Mouse (Mus musculus) gastrocnemius, postnatal 36 days (tissue): ENCODE measurements around the gene Kmt2e. TPM values are rescaled to one million over a fixed set of nuclear protein-coding genes. Genes with fewer than 3 reads are reported as not detected.
"Not testable (repeated sequence)": the region's sequence is repeated elsewhere in the genome, so short reads cannot be mapped to it uniquely, and the experiment has no call there.

Source experiments
- DNase-seq, 2 experiments: peaks; one replicate each; pipeline ENCODE4 v3.0.0; 2022
- intact Hi-C: fragments of 180-260 bp; cut with DNase I; formaldehyde crosslinking; loops from one replicate; pipeline ENCODE4 v1.15.1; 2025
- total RNA-seq, 2 experiments: library from RNA; stranded (reverse); gene quantifications; 2 replicates each; pipeline ENCODE4 v1.2.3; 2021

The Kmt2e gene
- total RNA-seq, 2 experiments from 2014 or later = 22.2 to 25.6 TPM

- intact Hi-C loops = no loop called here
- no peak for DNase-seq
Measured at GRCm38 (mm10) chr5:23431070-23431864, 3.0 kb upstream of the Kmt2e start.

- DNase-seq = no peak
- intact Hi-C loops = loop anchor here (2.0 kb wide), 1 partner anchor 13 kb away; no protein-coding TSS in a partner anchor
Measured at GRCm38 (mm10) chr5:23431948-23432707, 2.1 kb upstream of the Kmt2e start.

GRCm38 (mm10) chr5:23432708-23433645 is 1.3 kb upstream of the Kmt2e start:
- intact Hi-C loops = loop anchor here (2.0 kb wide), 1 partner anchor 14 kb away; no protein-coding TSS in a partner anchor
- DNase-seq = peak; percentile 98 to 99

- peak; percentile 26 to 58 for DNase-seq
- intact Hi-C loops = no loop called here
Measured at GRCm38 (mm10) chr5:23434598-23435481, 599 bp downstream of the Kmt2e start.

GRCm38 (mm10) chr5:23435482-23436125 is 1.4 kb downstream of the Kmt2e start:
- intact Hi-C loops = no loop called here
- DNase-seq = no peak

GRCm38 (mm10) chr5:23436735-23437134 is 2.5 kb downstream of the Kmt2e start:
- no peak for DNase-seq
- intact Hi-C loops = no loop called here

- intact Hi-C loops = no loop called here
- DNase-seq = no peak
Measured at GRCm38 (mm10) chr5:23439857-23440256, 5.6 kb downstream of the Kmt2e start.

- no peak for DNase-seq
- intact Hi-C loops = no loop called here
Measured at GRCm38 (mm10) chr5:23440572-23440971, 6.3 kb downstream of the Kmt2e start.

- DNase-seq = no peak
- intact Hi-C loops = no loop called here
Measured at GRCm38 (mm10) chr5:23441916-23442315, 7.7 kb downstream of the Kmt2e start.

- intact Hi-C loops = no loop called here
- DNase-seq = no peak
Measured at GRCm38 (mm10) chr5:23444411-23444810, 10.2 kb downstream of the Kmt2e start.

GRCm38 (mm10) chr5:23453561-23453960 is 19.3 kb downstream of the Kmt2e start:
- DNase-seq, intact Hi-C loops: not testable (repeated sequence)

- intact Hi-C loops = no loop called here
Measured at GRCm38 (mm10) chr5:23461688-23462087, 27.4 kb downstream of the Kmt2e start.

GRCm38 (mm10) chr5:23464247-23464646 is 30.0 kb downstream of the Kmt2e start:
- intact Hi-C loops = no loop called here
- no peak for DNase-seq

More at GRCm38 (mm10) chr5:23461688-23462087, 27.4 kb downstream of the Kmt2e start:
- no peak for DNase-seq

GRCm38 (mm10) chr5:23464743-23465142 is 30.5 kb downstream of the Kmt2e start:
- DNase-seq = no peak
- intact Hi-C loops = no loop called here

- intact Hi-C loops = no loop called here
- no peak for DNase-seq
Measured at GRCm38 (mm10) chr5:23466546-23466945, 32.3 kb downstream of the Kmt2e start.

- DNase-seq = no peak
- intact Hi-C loops = loop anchor here (5.0 kb wide), 1 partner anchor 56 kb away; no protein-coding TSS in a partner anchor
Measured at GRCm38 (mm10) chr5:23473098-23473873, 39.0 kb downstream of the Kmt2e start.

- intact Hi-C loops = no loop called here
- DNase-seq = no peak
Measured at GRCm38 (mm10) chr5:23483811-23484210, 49.6 kb downstream of the Kmt2e start.

- intact Hi-C loops = no loop called here
- DNase-seq = no peak
Measured at GRCm38 (mm10) chr5:23489231-23489630, 55.0 kb downstream of the Kmt2e start.
